Mouse (Mus musculus) liver, postnatal 0 days (tissue): ENCODE measurements at regions not wholly inside any gene's neighbourhood (a gene's known extent, or its start where the extent isn't known, plus 50 kb on each side); places are given as distances from the start of the nearest gene placed in this dataset.

Experiments
- CTCF ChIP-seq: sonication (generic); IDR thresholded peaks from 2 replicates; pipeline ENCODE4 v1.5.1; 2016; ENCODE audit warnings: antibody characterized with exemption, low read depth
- EP300 ChIP-seq: IDR thresholded peaks from 2 replicates; pipeline ENCODE4 v1.6.1; 2016; ENCODE audit warnings: antibody characterized with exemption, low read depth, mild to moderate bottlenecking

DNA sequence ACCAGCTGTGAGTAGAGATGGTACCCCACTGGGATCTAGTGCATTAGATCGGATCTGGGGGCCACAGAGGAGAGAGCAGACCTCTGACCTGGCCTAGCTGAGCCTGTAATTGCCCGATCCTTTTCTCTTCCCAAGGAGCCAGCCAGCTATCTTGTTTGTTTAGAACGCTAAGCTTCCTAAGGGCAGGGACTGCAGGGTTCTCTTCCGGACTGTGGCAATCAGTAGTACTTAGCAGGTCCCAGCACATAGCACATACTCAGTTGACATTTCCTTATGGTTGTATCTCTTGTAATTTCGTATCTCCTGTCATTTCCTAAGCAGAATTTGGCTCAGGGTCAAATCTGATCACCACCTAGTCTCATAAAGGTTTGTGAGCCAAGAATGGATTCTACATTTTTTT, 68.7 kb downstream of the Zfp281 start:
- TF ChIP-seq EP300 (no peak), CTCF (no peak)
